8 mouse cellular contexts compared by ENCODE assay signal in genomic region chr17:34411117-34411516, GRCm38 (mm10). TPM values are rescaled to one million over a fixed set of nuclear protein-coding genes. Genes with fewer than 3 reads are reported as not detected.
DNase-seq lines count a peak whose midpoint lies in the region; ATAC-seq lines count a peak whose summit lies in the region.

No protein-coding gene starts in this region.

- peaks cover 14% of the 10 kb centered on the region for H3K27me3 ChIP-seq in heart, embryonic 12.5 days (replicated peaks)
- peaks cover 13% of the 10 kb centered on the region for H3K27me3 ChIP-seq in forebrain, embryonic 13.5 days
- H3K27me3 ChIP-seq in hindbrain, embryonic 15.5 days = 0 out of 2 replicates have a peak, but pooled peaks cover 3% of the 10 kb centered on the region
- H3K27me3 ChIP-seq in midbrain, embryonic 14.5 days (ENCODE audit: control insufficient read depth, insufficient read depth, low read length) = no peaks in the 10 kb centered on the region

- H3K9me3 ChIP-seq in heart, embryonic 12.5 days (replicated peaks) = no peaks in the 10 kb centered on the region
- no peaks in the 10 kb centered on the region for H3K9me3 ChIP-seq in forebrain, embryonic 13.5 days (replicated peaks)
- H3K9me3 ChIP-seq in hindbrain, embryonic 15.5 days = no peaks in the 10 kb centered on the region
- no peaks in the 10 kb centered on the region for H3K9me3 ChIP-seq in midbrain, embryonic 14.5 days (ENCODE audit: control insufficient read depth, low read length)

- no peaks in the 10 kb centered on the region for H3K36me3 ChIP-seq in heart, embryonic 12.5 days
- no peaks in the 10 kb centered on the region for H3K36me3 ChIP-seq in forebrain, embryonic 13.5 days (ENCODE audit: poor library complexity, severe bottlenecking)
- no peaks in the 10 kb centered on the region for H3K36me3 ChIP-seq in hindbrain, embryonic 15.5 days
- H3K36me3 ChIP-seq in midbrain, embryonic 14.5 days (ENCODE audit: control insufficient read depth, insufficient read depth, low read length) = no peaks in the 10 kb centered on the region

- ATAC-seq in heart, embryonic 12.5 days (ENCODE audit: insufficient number of reproducible peaks, low FRiP score) = no peak
- 0 out of 2 replicates have a peak, but pooled peaks have one; percentile 16 for ATAC-seq in forebrain, embryonic 13.5 days
- ATAC-seq in hindbrain, embryonic 15.5 days (ENCODE audit: low FRiP score, low read depth) = peak; percentile 78
- ATAC-seq in midbrain, embryonic 14.5 days (ENCODE audit: low FRiP score, low TSS enrichment) = no peak

- H3K4me2 ChIP-seq in heart, embryonic 12.5 days = no peak overlapping the region
- no peak overlapping the region for H3K4me2 ChIP-seq in forebrain, embryonic 13.5 days
- H3K4me2 ChIP-seq in hindbrain, embryonic 15.5 days = no peak overlapping the region
- H3K4me2 ChIP-seq in midbrain, embryonic 14.5 days (ENCODE audit: low read length) = no peak overlapping the region

- WGBS in heart, embryonic 12.5 days = 23% methylated on average over 6 of the region's 6 CpGs
- WGBS in forebrain, embryonic 13.5 days = 19% methylated on average over 6 of the region's 6 CpGs
- 20% methylated on average over 6 of the region's 6 CpGs for WGBS in hindbrain, embryonic 15.5 days
- WGBS in midbrain, embryonic 14.5 days = 24% methylated on average over 6 of the region's 6 CpGs

- H3K4me3 ChIP-seq in heart, embryonic 12.5 days = no peak overlapping the region
- H3K4me3 ChIP-seq in forebrain, embryonic 13.5 days = no peak overlapping the region
- no peak overlapping the region for H3K4me3 ChIP-seq in hindbrain, embryonic 15.5 days
- no peak overlapping the region for H3K4me3 ChIP-seq in midbrain, embryonic 14.5 days (replicated peaks; ENCODE audit: low read depth, low read length)

- H3K4me1 ChIP-seq in heart, embryonic 12.5 days (replicated peaks) = no peaks in the 10 kb centered on the region
- no peaks in the 10 kb centered on the region for H3K4me1 ChIP-seq in forebrain, embryonic 13.5 days
- no peaks in the 10 kb centered on the region for H3K4me1 ChIP-seq in hindbrain, embryonic 15.5 days (replicated peaks)
- no peaks in the 10 kb centered on the region for H3K4me1 ChIP-seq in midbrain, embryonic 14.5 days (ENCODE audit: control insufficient read depth, insufficient read depth, low read length)

- H3K27ac ChIP-seq in heart, embryonic 12.5 days (ENCODE audit: poor library complexity, severe bottlenecking) = no peak overlapping the region
- no peak overlapping the region for H3K27ac ChIP-seq in forebrain, embryonic 13.5 days
- no peak overlapping the region for H3K27ac ChIP-seq in hindbrain, embryonic 15.5 days (replicated peaks)
- H3K27ac ChIP-seq in midbrain, embryonic 14.5 days (replicated peaks; ENCODE audit: low read depth, low read length) = no peak overlapping the region

- H3K9ac ChIP-seq in heart, embryonic 12.5 days = no peak overlapping the region
- no peak overlapping the region for H3K9ac ChIP-seq in forebrain, embryonic 13.5 days
- no peak overlapping the region for H3K9ac ChIP-seq in hindbrain, embryonic 15.5 days
- no peak overlapping the region for H3K9ac ChIP-seq in midbrain, embryonic 14.5 days (replicated peaks; ENCODE audit: low read length)

- peak; percentile 91 for DNase-seq in heart, adult 11 months
- DNase-seq in brain, adult 2 months (ENCODE audit: low read depth, low spot score) = peak; percentile 87
- DNase-seq in left cerebral cortex, adult 9 months (ENCODE audit: low spot score in 2 of 2) = peak; percentile 38 to 81
- DNase-seq in midbrain, embryonic 14.5 days = peak; percentile 87
- DNase-seq in spleen, adult 18-20 months = peak; percentile 55 to 69

RNA-seq across cellular contexts. Expression of gene BC051142, which starts 12.5 kb away (rescaled TPM):
- polyA plus RNA-seq in heart, embryonic 12.5 days (2016; fragmentation: Nextera tagmentation; extraction: Ambion mirVana) = not detected in 2 replicates
- polyA plus RNA-seq in forebrain, embryonic 13.5 days (2015; fragmentation: Nextera tagmentation; extraction: Ambion mirVana) = 2.4 and 2.6 TPM in 2 replicates
- polyA plus RNA-seq in hindbrain, embryonic 15.5 days (2015; fragmentation: Nextera tagmentation; extraction: Ambion mirVana) = 4.8 and 5.5 TPM in 2 replicates
- polyA plus RNA-seq in midbrain, embryonic 14.5 days (2014; fragmentation: Nextera tagmentation; extraction: Ambion mirVana) = 5.8 and 6.2 TPM in 2 replicates

RNA-seq across cellular contexts. Expression of gene Btnl1, which starts 34.2 kb away (rescaled TPM):
- not detected in 2 replicates for polyA plus RNA-seq in heart, embryonic 12.5 days (2016; fragmentation: Nextera tagmentation; extraction: Ambion mirVana)
- polyA plus RNA-seq in forebrain, embryonic 13.5 days (2015; fragmentation: Nextera tagmentation; extraction: Ambion mirVana) = not detected in 2 replicates
- not detected in 2 replicates for polyA plus RNA-seq in hindbrain, embryonic 15.5 days (2015; fragmentation: Nextera tagmentation; extraction: Ambion mirVana)
- not detected in 2 replicates for polyA plus RNA-seq in midbrain, embryonic 14.5 days (2014; fragmentation: Nextera tagmentation; extraction: Ambion mirVana)

RNA-seq across cellular contexts. Expression of gene Btnl2, which starts 56.5 kb away (rescaled TPM):
- polyA plus RNA-seq in heart, embryonic 12.5 days (2016; fragmentation: Nextera tagmentation; extraction: Ambion mirVana) = 0.09 TPM in 1 of 2 replicates, not detected in the other
- not detected in 2 replicates for polyA plus RNA-seq in forebrain, embryonic 13.5 days (2015; fragmentation: Nextera tagmentation; extraction: Ambion mirVana)
- 0.05 TPM in 1 of 2 replicates, not detected in the other for polyA plus RNA-seq in hindbrain, embryonic 15.5 days (2015; fragmentation: Nextera tagmentation; extraction: Ambion mirVana)
- polyA plus RNA-seq in midbrain, embryonic 14.5 days (2014; fragmentation: Nextera tagmentation; extraction: Ambion mirVana) = not detected in 2 replicates

Comparison
In these comparisons a context has a peak if more than half of its experiments do, and no peak if none do; other contexts are left out.
1. ATAC-seq: peak in forebrain, embryonic 13.5 days (single experiment) and hindbrain, embryonic 15.5 days (single experiment); none in heart, embryonic 12.5 days (single experiment) and midbrain, embryonic 14.5 days (single experiment).
2. Peak in every context shown above with its lines, with median percentiles within 50 percentile points of each other: DNase-seq.